In genomic region chr12:5547698-5548097, GRCm38 (mm10) we compare ENCODE assay signal across 17 mouse cellular contexts.
DNase-seq lines count a peak whose midpoint lies in the region; ATAC-seq lines count a peak whose summit lies in the region.
"Had no signal": no experiment of that assay in that cellular context is flagged by ENCODE, and none has a peak within 500 bp of the region (broad histone marks: within the 10 kb centered on the region; RNA-seq: fewer than 3 reads in every experiment).

No protein-coding gene starts in this region.

- WGBS in forebrain, embryonic 13.5 days = 38% methylated on average over 5 of the region's 5 CpGs
- 50% methylated on average over 5 of the region's 5 CpGs for WGBS in forebrain, embryonic 11.5 days
- WGBS in forebrain, embryonic 15.5 days = 23% methylated on average over 5 of the region's 5 CpGs
- 72% methylated on average over 5 of the region's 5 CpGs for WGBS in liver, embryonic 12.5 days (ENCODE audit: insufficient replicate concordance)

- H3K9me3 ChIP-seq in forebrain, embryonic 13.5 days (replicated peaks) = no peaks in the 10 kb centered on the region
- H3K9me3 ChIP-seq in forebrain, embryonic 11.5 days (ENCODE audit: control insufficient read depth, low read length) = no peaks in the 10 kb centered on the region
- no peaks in the 10 kb centered on the region for H3K9me3 ChIP-seq in forebrain, embryonic 15.5 days
- H3K9me3 ChIP-seq in liver, embryonic 12.5 days (replicated peaks) = no peaks in the 10 kb centered on the region
- H3K9me3 ChIP-seq: embryonic facial prominence, embryonic 10.5 days; embryonic facial prominence, embryonic 12.5 days had no signal

- H3K4me2 ChIP-seq in forebrain, embryonic 13.5 days = no peak overlapping the region
- no peak overlapping the region for H3K4me2 ChIP-seq in forebrain, embryonic 11.5 days (ENCODE audit: low read depth, low read length, severe bottlenecking)
- H3K4me2 ChIP-seq in forebrain, embryonic 15.5 days (replicated peaks) = no peak overlapping the region
- no peak overlapping the region for H3K4me2 ChIP-seq in liver, embryonic 12.5 days
- H3K4me2 ChIP-seq: embryonic facial prominence, embryonic 12.5 days had no signal

- no peak overlapping the region for H3K4me3 ChIP-seq in forebrain, embryonic 13.5 days
- H3K4me3 ChIP-seq in forebrain, embryonic 11.5 days (ENCODE audit: low read depth, low read length) = no peak overlapping the region
- H3K4me3 ChIP-seq in forebrain, embryonic 15.5 days = no peak overlapping the region
- H3K4me3 ChIP-seq in liver, embryonic 12.5 days = no peak overlapping the region
- H3K4me3 ChIP-seq: embryonic facial prominence, embryonic 10.5 days; embryonic facial prominence, embryonic 12.5 days had no signal

- no peaks in the 10 kb centered on the region for H3K27me3 ChIP-seq in forebrain, embryonic 13.5 days
- no peaks in the 10 kb centered on the region for H3K27me3 ChIP-seq in forebrain, embryonic 11.5 days (ENCODE audit: control insufficient read depth, insufficient read depth, low read length)
- H3K27me3 ChIP-seq in forebrain, embryonic 15.5 days = no peaks in the 10 kb centered on the region
- no peaks in the 10 kb centered on the region for H3K27me3 ChIP-seq in liver, embryonic 12.5 days (replicated peaks)
- H3K27me3 ChIP-seq: embryonic facial prominence, embryonic 12.5 days had no signal

- peak; percentile 58; the same call in 1 of the 2 replicates for ATAC-seq in forebrain, embryonic 13.5 days
- ATAC-seq in forebrain, embryonic 11.5 days (replicated peaks; ENCODE audit: low FRiP score) = no peak
- ATAC-seq in forebrain, embryonic 15.5 days (replicated peaks) = peak; percentile 65
- ATAC-seq in liver, embryonic 12.5 days = no peak

- no peak overlapping the region for H3K9ac ChIP-seq in forebrain, embryonic 13.5 days
- no peak overlapping the region for H3K9ac ChIP-seq in forebrain, embryonic 11.5 days (ENCODE audit: low read length)
- H3K9ac ChIP-seq in forebrain, embryonic 15.5 days (replicated peaks) = no peak overlapping the region
- H3K9ac ChIP-seq in liver, embryonic 12.5 days = no peak overlapping the region
- H3K9ac ChIP-seq: embryonic facial prominence, embryonic 12.5 days had no signal

- DNase-seq in forebrain, embryonic 11.5 days (ENCODE audit: low spot score) = no peak
- peak; percentile 17 for DNase-seq in retina, postnatal 1 day
- no peak for DNase-seq in retina, embryonic 14.5 days (ENCODE audit: low spot score)
- DNase-seq in thymus, postnatal 14 days = no peak
- DNase-seq: adrenal gland, adult 2 months; adrenal gland, postnatal 10 days; adrenal gland, postnatal 25 days; cerebellum, adult 11-12 months; cerebellum, adult 2 months; cerebellum, adult 9-10 months; cerebellum, postnatal 10 days; cerebellum, postnatal 25 days had no signal

- H3K4me1 ChIP-seq in forebrain, embryonic 13.5 days = peaks cover 24% of the 10 kb centered on the region
- peaks cover 4% of the 10 kb centered on the region; the same call in 1 of the 2 replicates for H3K4me1 ChIP-seq in forebrain, embryonic 11.5 days (replicated peaks; ENCODE audit: control insufficient read depth, insufficient read depth, low read length)
- peaks cover 18% of the 10 kb centered on the region for H3K4me1 ChIP-seq in forebrain, embryonic 15.5 days
- H3K4me1 ChIP-seq in liver, embryonic 12.5 days = no peaks in the 10 kb centered on the region

- H3K36me3 ChIP-seq in forebrain, embryonic 13.5 days (ENCODE audit: poor library complexity, severe bottlenecking) = no peaks in the 10 kb centered on the region
- H3K36me3 ChIP-seq in forebrain, embryonic 11.5 days (ENCODE audit: control insufficient read depth, insufficient read depth, low read length) = no peaks in the 10 kb centered on the region
- no peaks in the 10 kb centered on the region for H3K36me3 ChIP-seq in forebrain, embryonic 15.5 days
- no peaks in the 10 kb centered on the region for H3K36me3 ChIP-seq in liver, embryonic 12.5 days
- H3K36me3 ChIP-seq: embryonic facial prominence, embryonic 10.5 days; embryonic facial prominence, embryonic 12.5 days had no signal

- H3K27ac ChIP-seq in forebrain, embryonic 13.5 days = no peak overlapping the region
- H3K27ac ChIP-seq in forebrain, embryonic 11.5 days (ENCODE audit: low read depth, low read length) = no peak overlapping the region
- no peak overlapping the region for H3K27ac ChIP-seq in forebrain, embryonic 15.5 days (replicated peaks)
- H3K27ac ChIP-seq in liver, embryonic 12.5 days = no peak overlapping the region
- H3K27ac ChIP-seq: embryonic facial prominence, embryonic 10.5 days; embryonic facial prominence, embryonic 12.5 days had no signal

Comparison
In these comparisons a context has a peak if more than half of its experiments do, and no peak if none do; other contexts are left out.
1. ATAC-seq: peak in forebrain, embryonic 13.5 days (single experiment) and forebrain, embryonic 15.5 days (single experiment); none in forebrain, embryonic 11.5 days (single experiment) and liver, embryonic 12.5 days (single experiment).